Mouse (Mus musculus) kidney, embryonic 16.5 days (tissue): Measurements from ENCODE around the gene Pttg1ip. TPM values are rescaled to one million over a fixed set of nuclear protein-coding genes. Genes with fewer than 3 reads are reported as not detected.
A peak's percentile ranks its signal among the peaks of the same experiment; 100 is the strongest.

Experiments
- ATAC-seq: fragments of 200-750 bp; cut with Nextera tagmentation; 2 replicates; pipeline ENCODE4 v1.8.0; 2017; ENCODE audit warnings: moderate TSS enrichment; ENCODE audit not compliant: low FRiP score, low TSS enrichment
- H3K27ac ChIP-seq: fragments of 300-500 bp; sonication (generic); 2 replicates; pipeline ENCODE4 v1.5.1; 2014; ENCODE audit warnings: low read length
- H3K27me3 ChIP-seq: fragments of 300-500 bp; sonication (generic); 2 replicates; pipeline ENCODE4 v1.6.1; 2014; ENCODE audit warnings: low read length, control low read depth, mixed read lengths; ENCODE audit not compliant: insufficient read depth
- H3K36me3 ChIP-seq: fragments of 300-500 bp; sonication (generic); 2 replicates; pipeline ENCODE4 v1.6.1; 2014; ENCODE audit warnings: low read length, control low read depth, mixed read lengths; ENCODE audit not compliant: insufficient read depth
- H3K4me1 ChIP-seq: fragments of 300-500 bp; sonication (generic); 2 replicates; pipeline ENCODE4 v1.6.1; 2014; ENCODE audit warnings: low read length, control low read depth, mixed read lengths; ENCODE audit not compliant: insufficient read depth
- H3K4me2 ChIP-seq: fragments of 300-500 bp; sonication (generic); replicated peaks from 2 replicates; pipeline ENCODE4 v1.6.1; 2014; ENCODE audit warnings: low read depth, low read length
- H3K4me3 ChIP-seq: fragments of 300-500 bp; sonication (generic); 2 replicates; pipeline ENCODE4 v1.5.1; 2014; ENCODE audit warnings: mild to moderate bottlenecking, low read length
- H3K9ac ChIP-seq: fragments of 300-500 bp; sonication (generic); replicated peaks from 2 replicates; pipeline ENCODE4 v1.6.1; 2014; ENCODE audit warnings: low read length
- H3K9me3 ChIP-seq: fragments of 300-500 bp; sonication (generic); 2 replicates; pipeline ENCODE4 v1.6.1; 2016; ENCODE audit warnings: low read length, control low read depth
- WGBS: fragments of 180-500 bp; shearing (Covaris S2); extraction: QIAGEN DNeasy Blood & Tissue Kit; methylation state at CpG from one replicate; pipeline ENCODE4 v1.1.7; 2014; 5-methylcytosine and 5-hydroxymethylcytosine counted together
- microRNA counts: library from miRNA; unstranded; fragments of <30 nt; microRNA quantifications from one replicate; lab custom pipeline; 2016
- microRNA-seq: library from miRNA; unstranded; fragments of <30 nt; microRNA quantifications from one replicate; pipeline ENCODE4, GENCODE M21; 2016
- polyA plus RNA-seq: library from polyadenylated mRNA; unstranded; fragments of >200 nt; fragmentation: Nextera tagmentation; extraction: Ambion mirVana; gene quantifications from 2 replicates; pipeline ENCODE4 v1.2.1, GENCODE M21; 2015

The Pttg1ip gene
- polyA plus RNA-seq, 1 experiment from 2014 or later, result 206 TPM

- no peaks in the 10 kb centered on the region for H3K9me3 ChIP-seq
- peaks cover 31% of the 10 kb centered on the region for H3K36me3 ChIP-seq
- H3K4me2 ChIP-seq, result no peak overlapping the region
- no peaks in the 10 kb centered on the region for H3K4me1 ChIP-seq
- H3K9ac ChIP-seq, result no peak overlapping the region
- no peaks in the 10 kb centered on the region for H3K27me3 ChIP-seq
- no peak overlapping the region for H3K27ac ChIP-seq
- WGBS, result 84% methylated on average over 8 of the region's 8 CpGs
- no peak for ATAC-seq
- H3K4me3 ChIP-seq, result no peak overlapping the region
Observed at GRCm38 (mm10) chr10:77647901-77648300, 66.4 kb downstream of the Pttg1ip start.

MicroRNA genes within 50 kb of the gene (microRNA counts, 519-probe panel; counts per million panel counts)
- 104 counts per million, percentile 35 among the panel's probes with 10 or more counts for microRNA mmu-miR-1930 (lab: Ali Mortazavi, UCI)

Small RNA genes within 50 kb of the gene (microRNA-seq; reads per million reads assigned to microRNA genes)
- gene Mir1930, result 7.7 reads per million, percentile 26 among the genes with 10 or more reads in this experiment

Other genes starting within 250 kb of the Pttg1ip start
- 7.9 and 8.7 TPM in 2 replicates for gene Adarb1, start 163.4 kb upstream of the Pttg1ip start, polyA plus RNA-seq
- gene Fam207a, start 65.9 kb upstream of the Pttg1ip start, polyA plus RNA-seq, result 36.5 and 36.6 TPM in 2 replicates
- 1.6 and 1.7 TPM in 2 replicates for gene Itgb2, start 51.5 kb upstream of the Pttg1ip start, polyA plus RNA-seq
- 365 and 369 TPM in 2 replicates for gene Sumo3, start 24.4 kb downstream of the Pttg1ip start, polyA plus RNA-seq
- 2.2 TPM in 1 of 2 replicates, not detected in the other for gene Gm49325, start 24.5 kb downstream of the Pttg1ip start, polyA plus RNA-seq
- gene Ube2g2, start 40.6 kb downstream of the Pttg1ip start, polyA plus RNA-seq, result 78.8 and 90.2 TPM in 2 replicates
- gene Tspear, start 104.8 kb downstream of the Pttg1ip start, polyA plus RNA-seq, result 0.26 and 0.71 TPM in 2 replicates
- not detected in 2 replicates for gene Gm19402, start 109.0 kb downstream of the Pttg1ip start, polyA plus RNA-seq
- not detected in 2 replicates for gene Gm9508, start 115.5 kb downstream of the Pttg1ip start, polyA plus RNA-seq
- gene Gm10272, start 124.9 kb downstream of the Pttg1ip start, polyA plus RNA-seq, result not detected in 2 replicates
- not detected in 2 replicates for gene Gm10024, start 129.7 kb downstream of the Pttg1ip start, polyA plus RNA-seq
- gene Gm10142, start 134.1 kb downstream of the Pttg1ip start, polyA plus RNA-seq, result not detected in 2 replicates
- gene Krtap12-1, start 138.9 kb downstream of the Pttg1ip start, polyA plus RNA-seq, result not detected in 2 replicates
- not detected in 2 replicates for gene Gm10100, start 144.8 kb downstream of the Pttg1ip start, polyA plus RNA-seq
- gene Gm18596, start 160.9 kb downstream of the Pttg1ip start, polyA plus RNA-seq, result not detected in 2 replicates
- not detected in 2 replicates for gene Gm9736, start 169.6 kb downstream of the Pttg1ip start, polyA plus RNA-seq
- not detected in 2 replicates for gene Gm3233, start 178.0 kb downstream of the Pttg1ip start, polyA plus RNA-seq
- not detected in 2 replicates for gene Gm3238, start 189.6 kb downstream of the Pttg1ip start, polyA plus RNA-seq
- not detected in 2 replicates for gene Gm7138, start 195.2 kb downstream of the Pttg1ip start, polyA plus RNA-seq
- not detected in 2 replicates for gene Gm3250, start 200.8 kb downstream of the Pttg1ip start, polyA plus RNA-seq
- gene Gm7137, start 206.5 kb downstream of the Pttg1ip start, polyA plus RNA-seq, result not detected in 2 replicates
- not detected in 2 replicates for gene Gm9639, start 213.4 kb downstream of the Pttg1ip start, polyA plus RNA-seq
- gene Gm19668, start 217.4 kb downstream of the Pttg1ip start, polyA plus RNA-seq, result not detected in 2 replicates
- gene Gm9507, start 230.1 kb downstream of the Pttg1ip start, polyA plus RNA-seq, result not detected in 2 replicates
- gene Gm2696, start 233.0 kb downstream of the Pttg1ip start, polyA plus RNA-seq, result not detected in 2 replicates
- gene Krtap10-4, start 245.4 kb downstream of the Pttg1ip start, polyA plus RNA-seq, result not detected in 2 replicates